ENCODE assay signal across 9 mouse cellular contexts in the genomic region with DNA sequence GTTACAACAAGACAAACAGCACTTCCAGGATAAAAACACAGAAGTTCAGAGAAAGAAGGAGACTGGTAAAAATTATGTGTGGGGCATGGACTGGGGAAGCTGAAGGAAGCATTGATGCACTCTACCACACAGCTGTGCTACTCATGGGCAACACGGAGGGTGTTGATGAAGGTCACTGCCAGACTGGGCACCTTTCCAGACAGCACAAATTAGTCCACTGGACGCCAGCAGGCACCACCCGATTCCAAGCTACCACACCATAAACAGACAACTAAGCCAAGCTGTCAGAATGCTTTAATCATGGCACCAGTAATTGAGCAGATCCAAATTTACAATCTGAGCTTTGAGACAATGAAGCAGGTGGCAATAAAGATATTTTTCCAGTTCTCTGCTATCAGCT.
DNase-seq lines count a peak whose midpoint lies in the region; ATAC-seq and TF ChIP-seq lines count a peak whose summit lies in the region.
"Had no signal": no experiment of that assay in that cellular context is flagged by ENCODE, and none has a peak within 500 bp of the region (broad histone marks: within the 10 kb centered on the region; RNA-seq: fewer than 3 reads in every experiment).

No protein-coding gene starts in this region.

- H3K4me2 ChIP-seq in lung, embryonic 16.5 days (ENCODE audit: low read depth, low read length): no peak overlapping the region
- H3K4me2 ChIP-seq in heart, embryonic 15.5 days: no peak overlapping the region

- 39% methylated on average over 3 of the region's 3 CpGs for WGBS in lung, embryonic 16.5 days
- 31% methylated on average over 3 of the region's 3 CpGs for WGBS in lung, adult 2 months
- 26% methylated on average over 3 of the region's 3 CpGs for WGBS in heart, embryonic 15.5 days

- no peak for TF ChIP-seq POLR2A in lung, adult 2 months (IDR thresholded peaks at IDR 0.05; ENCODE audit: borderline replicate concordance, extremely low read depth, low read depth, low read length)

- no peak overlapping the region for H3K4me3 ChIP-seq in lung, embryonic 16.5 days (ENCODE audit: low read length)
- no peak overlapping the region for H3K4me3 ChIP-seq in lung, adult 2 months (replicated peaks; ENCODE audit: extremely low read depth, low read depth, low read length)
- H3K4me3 ChIP-seq in heart, embryonic 15.5 days: no peak overlapping the region

- H3K9me3 ChIP-seq in lung, embryonic 16.5 days (ENCODE audit: control insufficient read depth, low read length): no peaks in the 10 kb centered on the region
- no peaks in the 10 kb centered on the region for H3K9me3 ChIP-seq in heart, embryonic 15.5 days (replicated peaks)

- peaks cover 20% of the 10 kb centered on the region for H3K4me1 ChIP-seq in lung, embryonic 16.5 days (replicated peaks; ENCODE audit: control insufficient read depth, insufficient read depth, low read length)
- H3K4me1 ChIP-seq in lung, adult 2 months (ENCODE audit: control insufficient read depth, insufficient read depth, low read length): no peaks in the 10 kb centered on the region; the same call in 1 of the 2 replicates
- H3K4me1 ChIP-seq in heart, embryonic 15.5 days (replicated peaks): peaks cover 18% of the 10 kb centered on the region

- no peaks in the 10 kb centered on the region for H3K27me3 ChIP-seq in lung, embryonic 16.5 days (ENCODE audit: control insufficient read depth, insufficient read depth, low read depth, low read length)
- no peaks in the 10 kb centered on the region for H3K27me3 ChIP-seq in heart, embryonic 15.5 days

- no peak overlapping the region for H3K9ac ChIP-seq in lung, embryonic 16.5 days (ENCODE audit: low read length)
- no peak overlapping the region for H3K9ac ChIP-seq in heart, embryonic 15.5 days

- peak overlapping the region; percentile 44 for H3K27ac ChIP-seq in lung, embryonic 16.5 days (ENCODE audit: low read length)
- H3K27ac ChIP-seq in heart, embryonic 15.5 days: 0 out of 2 replicates have a peak overlapping the region, but pooled peaks have one; percentile 25
- H3K27ac ChIP-seq: macrophage had no signal

- H3K36me3 ChIP-seq in lung, embryonic 16.5 days (ENCODE audit: control insufficient read depth, insufficient read depth, low read length): no peaks in the 10 kb centered on the region
- H3K36me3 ChIP-seq in heart, embryonic 15.5 days: no peaks in the 10 kb centered on the region

- peak; percentile 69; the same call in 1 of the 2 replicates for ATAC-seq in lung, embryonic 16.5 days (ENCODE audit: low read depth)
- peak; percentile 76 for ATAC-seq in heart, embryonic 15.5 days (replicated peaks; ENCODE audit: insufficient number of reproducible peaks, insufficient read depth, low FRiP score, low read depth)
- no peak for ATAC-seq in activated CD4-positive, CD25-positive, alpha-beta regulatory T cell, adult 4 months

- TF ChIP-seq CTCF in lung, adult 2 months (IDR thresholded peaks at IDR 0.05; ENCODE audit: insufficient read depth, low read length): no peak

- peak; percentile 24 for DNase-seq in cerebellum, adult 11 months
- no peak for DNase-seq in cerebellum, postnatal 36 days
- DNase-seq in lung, adult 2 months: no peak
- peak; percentile 45 for DNase-seq in lung, postnatal 10 days
- DNase-seq in spleen, postnatal 14 days (ENCODE audit: low spot score in 2 of 2): no peak

Comparison
In these comparisons a context has a peak if more than half of its experiments do, and no peak if none do; other contexts are left out.
1. DNase-seq: peak in cerebellum, adult 11 months (single experiment) and lung, postnatal 10 days (single experiment); none in cerebellum, postnatal 36 days (0 of 2), lung, adult 2 months (single experiment) and spleen, postnatal 14 days (0 of 2).